Mouse (Mus musculus): ENCODE measurements at regions not wholly inside any gene's neighbourhood (a gene's known extent, or its start where the extent isn't known, plus 50 kb on each side); places are given as distances from the start of the nearest gene placed in this dataset.

DNA sequence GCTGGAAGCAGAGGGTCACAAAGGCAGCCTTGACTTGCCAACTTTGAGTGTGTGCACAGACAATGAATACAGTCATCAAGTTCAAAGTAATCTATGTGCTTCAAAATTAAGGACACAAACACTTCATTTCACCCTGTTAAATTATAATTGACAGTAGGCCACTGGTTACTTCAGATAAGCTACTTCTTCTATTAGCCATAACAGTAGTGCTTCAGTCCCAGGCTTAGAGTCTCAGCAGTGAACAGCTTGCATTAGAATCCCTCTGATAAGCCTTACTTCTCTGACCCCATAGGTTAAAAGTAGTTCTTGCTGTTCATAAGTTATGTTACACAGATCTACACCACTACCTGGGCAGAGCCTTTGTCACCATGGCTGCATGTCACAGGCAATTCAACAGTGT is 63.8 kb upstream of the Ngly1 start:
- H3K4me2 ChIP-seq (replicated peaks) = no peak overlapping the region
- no peak overlapping the region for H3K9ac ChIP-seq (replicated peaks)
- no peaks in the 10 kb centered on the region for H3K4me1 ChIP-seq
- H3K9me3 ChIP-seq = no peaks in the 10 kb centered on the region
- H3K36me3 ChIP-seq = no peaks in the 10 kb centered on the region
- H3K27ac ChIP-seq (replicated peaks) = no peak overlapping the region
- ATAC-seq (replicated peaks) = no peak
- H3K27me3 ChIP-seq = no peaks in the 10 kb centered on the region
- no peak overlapping the region for H3K4me3 ChIP-seq
